Mouse (Mus musculus): Measurements from ENCODE around the gene Zfp617.
"Not testable (repeated sequence)": the region's sequence is repeated elsewhere in the genome, so short reads cannot be mapped to it uniquely, and the experiment has no call there.

DNA sequence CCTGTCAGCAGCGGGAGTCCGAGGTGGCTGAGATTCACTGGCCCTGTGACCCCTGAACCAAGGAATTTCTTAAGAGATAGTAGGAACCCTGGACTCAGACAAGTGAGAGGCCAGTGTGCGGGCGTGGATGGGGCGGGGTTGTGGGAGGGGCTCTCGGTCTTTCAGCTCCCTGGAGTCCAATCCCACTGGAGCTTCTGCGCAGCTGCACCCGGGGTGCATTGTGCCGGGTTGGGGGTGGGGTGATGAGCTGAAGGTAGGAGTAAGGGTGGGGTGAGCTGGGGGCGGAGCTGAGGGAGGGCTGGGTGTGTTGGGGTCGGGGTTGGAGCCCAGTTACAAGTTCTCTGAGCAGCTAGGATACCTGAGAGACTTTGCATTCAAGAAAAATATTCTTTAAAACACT, 7.8 kb upstream of the Zfp617 start:
- not testable (repeated sequence) for TF ChIP-seq GATA1 (IDR thresholded peaks at IDR 0.05; ENCODE audit: borderline replicate concordance, low read length); FLI1 (IDR thresholded peaks at IDR 0.05; ENCODE audit: low read length)

Data from megakaryocyte, embryonic 14.5 days (primary cell).